Mouse (Mus musculus) kidney, adult 9 months (tissue): Measurements from ENCODE around the gene Zfp346.
"Not testable (repeated sequence)": the region's sequence is repeated elsewhere in the genome, so short reads cannot be mapped to it uniquely, and the experiment has no call there.

Experiments
- DNase-seq: peaks from one replicate; pipeline ENCODE4 v3.0.0; 2022

Gene Zfp346

GRCm38 (mm10) chr13:55105045-55105952, at the start of gene Zfp346:
TSS of gene Zfp346 (plus strand) at chr13:55105311.
- peak; percentile 99 for DNase-seq

GRCm38 (mm10) chr13:55058042-55058441, 47.1 kb upstream of the Zfp346 start:
- DNase-seq = peak; percentile 17

GRCm38 (mm10) chr13:55063276-55063675, 41.8 kb upstream of the Zfp346 start:
- no peak for DNase-seq

GRCm38 (mm10) chr13:55069719-55070118, 35.4 kb upstream of the Zfp346 start:
- DNase-seq = no peak

GRCm38 (mm10) chr13:55071322-55071721, 33.8 kb upstream of the Zfp346 start:
- peak; percentile 18 for DNase-seq

GRCm38 (mm10) chr13:55075597-55075996, 29.5 kb upstream of the Zfp346 start:
- DNase-seq = no peak

GRCm38 (mm10) chr13:55092588-55092987, 12.5 kb upstream of the Zfp346 start:
- DNase-seq = no peak

- not testable (repeated sequence) for DNase-seq
Measured at GRCm38 (mm10) chr13:55097841-55098240, 7.3 kb upstream of the Zfp346 start.

GRCm38 (mm10) chr13:55099066-55099725, 5.9 kb upstream of the Zfp346 start:
- DNase-seq = peak; percentile 32

- DNase-seq = peak; percentile 79
Measured at GRCm38 (mm10) chr13:55099726-55100478, 5.2 kb upstream of the Zfp346 start, which contains the start of gene Uimc1. TSS of gene Uimc1 (minus strand) at chr13:55100300.

- no peak for DNase-seq
Measured at GRCm38 (mm10) chr13:55101627-55102026, 3.5 kb upstream of the Zfp346 start.

- DNase-seq = no peak
Measured at GRCm38 (mm10) chr13:55102366-55102765, 2.7 kb upstream of the Zfp346 start.

GRCm38 (mm10) chr13:55103351-55103750, 1.8 kb upstream of the Zfp346 start:
- DNase-seq = no peak

- DNase-seq = no peak
Measured at GRCm38 (mm10) chr13:55105953-55106691, 1.0 kb downstream of the Zfp346 start.

- no peak for DNase-seq
Measured at GRCm38 (mm10) chr13:55107116-55107515, 2.0 kb downstream of the Zfp346 start.

- DNase-seq = no peak
Measured at GRCm38 (mm10) chr13:55107694-55108093, 2.6 kb downstream of the Zfp346 start.

- DNase-seq = no peak
Measured at GRCm38 (mm10) chr13:55114375-55114774, 9.3 kb downstream of the Zfp346 start.

- no peak for DNase-seq
Measured at GRCm38 (mm10) chr13:55124903-55125302, 19.8 kb downstream of the Zfp346 start.

- no peak for DNase-seq
Measured at GRCm38 (mm10) chr13:55133448-55133847, 28.3 kb downstream of the Zfp346 start, which contains the start of gene Gm17617. TSS of gene Gm17617 (minus strand) at chr13:55133548.

GRCm38 (mm10) chr13:55135382-55135781, 30.3 kb downstream of the Zfp346 start:
- peak; percentile 25 for DNase-seq

GRCm38 (mm10) chr13:55140271-55140670, 35.2 kb downstream of the Zfp346 start:
- DNase-seq = no peak
